Mouse (Mus musculus): Measurements from ENCODE around the gene Nlrc4. TPM values are rescaled to one million over a fixed set of nuclear protein-coding genes. Genes with fewer than 3 reads are reported as not detected.

The Nlrc4 gene
- total and polyA plus RNA-seq, 2 experiments, result 0.04 to 0.37 TPM

GRCm38 (mm10) chr17:74406487-74406886 is 52.5 kb downstream of the Nlrc4 start:
- H3K36me3 ChIP-seq (ENCODE audit: control insufficient read depth, insufficient read depth, low read length), result peaks cover 41% of the 10 kb centered on the region
- WGBS, result 87% methylated on average over 8 of the region's 8 CpGs
- no peaks in the 10 kb centered on the region for H3K4me1 ChIP-seq (ENCODE audit: control insufficient read depth, insufficient read depth, low read length)

GRCm38 (mm10) chr17:74402486-74403222 is 56.3 kb downstream of the Nlrc4 start:
- Histone ChIP-seq H3K36me3 (ENCODE audit: control insufficient read depth, insufficient read depth, low read length) (peaks cover 28% of the 10 kb centered on the region; the same call in 1 of the 2 replicates), H3K27ac (replicated peaks; ENCODE audit: insufficient read depth, low read depth, low read length) (no peak overlapping the region), H3K4me3 (ENCODE audit: insufficient read depth, low read depth, low read length) (no peak overlapping the region), H3K9ac (ENCODE audit: low read depth, low read length) (no peak overlapping the region), H3K27me3 (ENCODE audit: control insufficient read depth, insufficient read depth, low read length) (no peaks in the 10 kb centered on the region), H3K4me1 (ENCODE audit: control insufficient read depth, insufficient read depth, low read length) (no peaks in the 10 kb centered on the region), H3K79me2 (ENCODE audit: control insufficient read depth, insufficient read depth, low read length) (no peaks in the 10 kb centered on the region)
- no peak for DNase-seq (ENCODE audit: extremely low read depth, low read depth, low spot score)
- TF ChIP-seq CTCF (IDR thresholded peaks at IDR 0.05; ENCODE audit: low read depth, low read length) (no peak), POLR2A (IDR thresholded peaks at IDR 0.05; ENCODE audit: extremely low read depth, insufficient read depth, low read length) (no peak)
- WGBS, result 94% methylated on average over 12 of the region's 12 CpGs

More at GRCm38 (mm10) chr17:74406487-74406886, 52.5 kb downstream of the Nlrc4 start:
- Histone ChIP-seq H3K27ac (replicated peaks; ENCODE audit: insufficient read depth, low read depth, low read length) (no peak overlapping the region), H3K79me2 (ENCODE audit: control insufficient read depth, insufficient read depth, low read length) (no peaks in the 10 kb centered on the region), H3K4me3 (ENCODE audit: insufficient read depth, low read depth, low read length) (no peak overlapping the region), H3K9ac (ENCODE audit: low read depth, low read length) (no peak overlapping the region), H3K27me3 (ENCODE audit: control insufficient read depth, insufficient read depth, low read length) (no peaks in the 10 kb centered on the region)
- TF ChIP-seq POLR2A (IDR thresholded peaks at IDR 0.05; ENCODE audit: extremely low read depth, insufficient read depth, low read length) (no peak), CTCF (IDR thresholded peaks at IDR 0.05; ENCODE audit: low read depth, low read length) (no peak)
- no peak for DNase-seq (ENCODE audit: extremely low read depth, low read depth, low spot score)

DNA sequence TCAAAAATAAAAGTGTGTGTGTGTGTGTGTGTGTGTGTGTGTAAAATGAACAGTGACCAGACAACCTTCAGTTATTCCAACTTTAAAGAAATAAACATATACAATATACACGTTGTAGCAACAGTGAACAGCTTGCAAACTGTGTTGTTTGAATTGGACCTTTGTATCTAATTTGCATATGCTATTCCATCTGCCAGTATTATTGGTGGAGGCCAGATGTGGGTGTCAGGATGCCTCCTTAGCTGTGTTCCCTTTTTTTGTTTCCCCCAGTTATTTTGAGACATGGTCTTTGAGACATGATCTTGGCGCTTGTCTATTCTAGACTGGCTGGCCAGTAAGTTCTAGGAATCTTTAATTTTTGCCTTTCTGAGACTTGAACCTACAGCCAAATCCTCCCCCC is 61.8 kb downstream of the Nlrc4 start:
- no peak for DNase-seq (ENCODE audit: extremely low read depth, low read depth, low spot score)
- no peaks in the 10 kb centered on the region for H3K27me3 ChIP-seq (ENCODE audit: control insufficient read depth, insufficient read depth, low read length)
- H3K27ac ChIP-seq (replicated peaks; ENCODE audit: insufficient read depth, low read depth, low read length), result no peak overlapping the region
- WGBS, result 59% methylated on average over 2 of the region's 2 CpGs
- H3K36me3 ChIP-seq (ENCODE audit: control insufficient read depth, insufficient read depth, low read length), result 0 out of 2 replicates have a peak, but pooled peaks cover 4% of the 10 kb centered on the region
- peaks cover 7% of the 10 kb centered on the region for H3K4me1 ChIP-seq (ENCODE audit: control insufficient read depth, insufficient read depth, low read length)
- H3K79me2 ChIP-seq (ENCODE audit: control insufficient read depth, insufficient read depth, low read length), result no peaks in the 10 kb centered on the region; the same call in 1 of the 2 replicates
- TF ChIP-seq CTCF (IDR thresholded peaks at IDR 0.05; ENCODE audit: low read depth, low read length) (no peak), POLR2A (IDR thresholded peaks at IDR 0.05; ENCODE audit: extremely low read depth, insufficient read depth, low read length) (no peak)
- no peak overlapping the region for H3K9ac ChIP-seq (ENCODE audit: low read depth, low read length)
- H3K4me3 ChIP-seq (ENCODE audit: insufficient read depth, low read depth, low read length), result no peak overlapping the region

- no peak overlapping the region for H3K27ac ChIP-seq (replicated peaks; ENCODE audit: insufficient read depth, low read depth, low read length)
- no peak overlapping the region for H3K9ac ChIP-seq (ENCODE audit: low read depth, low read length)
- no peak for DNase-seq (ENCODE audit: extremely low read depth, low read depth, low spot score)
- 51% methylated on average over 4 of the region's 4 CpGs for WGBS
- no peak overlapping the region for H3K4me3 ChIP-seq (ENCODE audit: insufficient read depth, low read depth, low read length)
- 0 out of 2 replicates have a peak, but pooled peaks cover 3% of the 10 kb centered on the region for H3K36me3 ChIP-seq (ENCODE audit: control insufficient read depth, insufficient read depth, low read length)
- peaks cover 7% of the 10 kb centered on the region for H3K4me1 ChIP-seq (ENCODE audit: control insufficient read depth, insufficient read depth, low read length)
- H3K27me3 ChIP-seq (ENCODE audit: control insufficient read depth, insufficient read depth, low read length), result no peaks in the 10 kb centered on the region
- H3K79me2 ChIP-seq (ENCODE audit: control insufficient read depth, insufficient read depth, low read length), result no peaks in the 10 kb centered on the region; the same call in 1 of the 2 replicates
- TF ChIP-seq POLR2A (IDR thresholded peaks at IDR 0.05; ENCODE audit: extremely low read depth, insufficient read depth, low read length) (no peak), CTCF (IDR thresholded peaks at IDR 0.05; ENCODE audit: low read depth, low read length) (no peak)
Observed at GRCm38 (mm10) chr17:74396766-74397165, 62.2 kb downstream of the Nlrc4 start.

GRCm38 (mm10) chr17:74395383-74396065 is 63.4 kb downstream of the Nlrc4 start, which contains the start of gene Slc30a6:
Gene Slc30a6, plus strand, starts transcription at chr17:74395608.
- no peaks in the 10 kb centered on the region for H3K27me3 ChIP-seq (ENCODE audit: control insufficient read depth, insufficient read depth, low read length)
- H3K4me3 ChIP-seq (ENCODE audit: insufficient read depth, low read depth, low read length), result peak within 1 kb of the TSS; percentile 73
- H3K27ac ChIP-seq (replicated peaks; ENCODE audit: insufficient read depth, low read depth, low read length), result peak within 1 kb of the TSS; percentile 83
- H3K9ac ChIP-seq (ENCODE audit: low read depth, low read length), result peak within 1 kb of the TSS; percentile 80
- H3K79me2 ChIP-seq (ENCODE audit: control insufficient read depth, insufficient read depth, low read length), result no peaks in the 10 kb centered on the region; the same call in 1 of the 2 replicates
- H3K36me3 ChIP-seq (ENCODE audit: control insufficient read depth, insufficient read depth, low read length), result no peaks in the 10 kb centered on the region
- no peak for TF ChIP-seq CTCF (IDR thresholded peaks at IDR 0.05; ENCODE audit: low read depth, low read length)
- TF ChIP-seq POLR2A (IDR thresholded peaks at IDR 0.05; ENCODE audit: extremely low read depth, insufficient read depth, low read length), result peak; percentile 89
- peaks cover 7% of the 10 kb centered on the region for H3K4me1 ChIP-seq (ENCODE audit: control insufficient read depth, insufficient read depth, low read length)
- peak; percentile 87 for DNase-seq (ENCODE audit: extremely low read depth, low read depth, low spot score)
- under 1% methylated on average over 41 of the region's 41 CpGs for WGBS
